Mouse (Mus musculus): ENCODE data around the gene Gsto1. TPM values are rescaled to one million over a fixed set of nuclear protein-coding genes. Genes with fewer than 3 reads are reported as not detected.

The Gsto1 gene
- polyA plus RNA-seq, 1 experiment: 30.4 TPM

- DNase-seq: no peak
- Histone ChIP-seq H3K27me3 (ENCODE audit: control insufficient read depth, insufficient read depth, low read length) (no peaks in the 10 kb centered on the region; the same call in 1 of the 2 replicates), H3K4me1 (replicated peaks; ENCODE audit: control insufficient read depth, insufficient read depth, low read length) (no peaks in the 10 kb centered on the region), H3K4me3 (ENCODE audit: control insufficient read depth, insufficient read depth, low read length) (no peak overlapping the region), H3K36me3 (ENCODE audit: control insufficient read depth, insufficient read depth, low read length) (no peaks in the 10 kb centered on the region), H3K27ac (ENCODE audit: control insufficient read depth, insufficient read depth, low read length) (no peak overlapping the region)
- TF ChIP-seq CTCF (IDR thresholded peaks at IDR 0.05; ENCODE audit: borderline replicate concordance, control insufficient read depth, extremely low read depth, insufficient read depth, low read length, poor library complexity): no peak
- no peak for TF ChIP-seq POLR2A (IDR thresholded peaks at IDR 0.05; ENCODE audit: control insufficient read depth, extremely low read depth, insufficient read depth, low read length, poor library complexity)
- WGBS: 84% methylated on average over 15 of the region's 15 CpGs
These were observed 21.5 kb downstream of the Gsto1 start for GRCm38 (mm10) chr19:47876252-47876651.

GRCm38 (mm10) chr19:47881538-47881937, 26.8 kb downstream of the Gsto1 start:
- no peak overlapping the region for H3K27ac ChIP-seq (ENCODE audit: control insufficient read depth, insufficient read depth, low read length)
- WGBS: 85% methylated on average over 7 of the region's 7 CpGs
- TF ChIP-seq POLR2A (IDR thresholded peaks at IDR 0.05; ENCODE audit: control insufficient read depth, extremely low read depth, insufficient read depth, low read length, poor library complexity) (no peak), CTCF (IDR thresholded peaks at IDR 0.05; ENCODE audit: borderline replicate concordance, control insufficient read depth, extremely low read depth, insufficient read depth, low read length, poor library complexity) (no peak)

GRCm38 (mm10) chr19:47882151-47882881, 27.5 kb downstream of the Gsto1 start:
- H3K4me3 ChIP-seq (ENCODE audit: control insufficient read depth, insufficient read depth, low read length): no peak overlapping the region
- WGBS: 31% methylated on average over 11 of the region's 11 CpGs
- H3K27ac ChIP-seq (ENCODE audit: control insufficient read depth, insufficient read depth, low read length): no peak overlapping the region
- TF ChIP-seq POLR2A (IDR thresholded peaks at IDR 0.05; ENCODE audit: control insufficient read depth, extremely low read depth, insufficient read depth, low read length, poor library complexity) (no peak), CTCF (IDR thresholded peaks at IDR 0.05; ENCODE audit: borderline replicate concordance, control insufficient read depth, extremely low read depth, insufficient read depth, low read length, poor library complexity) (peak; percentile 99)
- DNase-seq: peak; percentile 85
- peaks cover 15% of the 10 kb centered on the region for H3K4me1 ChIP-seq (replicated peaks; ENCODE audit: control insufficient read depth, insufficient read depth, low read length)
- H3K36me3 ChIP-seq (ENCODE audit: control insufficient read depth, insufficient read depth, low read length): no peaks in the 10 kb centered on the region
- no peaks in the 10 kb centered on the region for H3K27me3 ChIP-seq (ENCODE audit: control insufficient read depth, insufficient read depth, low read length)

More at GRCm38 (mm10) chr19:47881538-47881937, 26.8 kb downstream of the Gsto1 start:
- no peak overlapping the region for H3K4me3 ChIP-seq (ENCODE audit: control insufficient read depth, insufficient read depth, low read length)
- H3K27me3 ChIP-seq (ENCODE audit: control insufficient read depth, insufficient read depth, low read length): no peaks in the 10 kb centered on the region
- peaks cover 7% of the 10 kb centered on the region for H3K4me1 ChIP-seq (replicated peaks; ENCODE audit: control insufficient read depth, insufficient read depth, low read length)
- DNase-seq: no peak
- H3K36me3 ChIP-seq (ENCODE audit: control insufficient read depth, insufficient read depth, low read length): no peaks in the 10 kb centered on the region

- no peak for DNase-seq
- WGBS: 52% methylated on average over 9 of the region's 9 CpGs
- H3K4me1 ChIP-seq (replicated peaks; ENCODE audit: control insufficient read depth, insufficient read depth, low read length): peaks cover 21% of the 10 kb centered on the region
These were observed 28.1 kb downstream of the Gsto1 start for GRCm38 (mm10) chr19:47882882-47883254.

GRCm38 (mm10) chr19:47884296-47885085, 29.7 kb downstream of the Gsto1 start:
- Histone ChIP-seq H3K27ac (ENCODE audit: control insufficient read depth, insufficient read depth, low read length) (no peak overlapping the region), H3K4me1 (replicated peaks; ENCODE audit: control insufficient read depth, insufficient read depth, low read length) (peaks cover 27% of the 10 kb centered on the region), H3K27me3 (ENCODE audit: control insufficient read depth, insufficient read depth, low read length) (no peaks in the 10 kb centered on the region), H3K36me3 (ENCODE audit: control insufficient read depth, insufficient read depth, low read length) (no peaks in the 10 kb centered on the region), H3K4me3 (ENCODE audit: control insufficient read depth, insufficient read depth, low read length) (no peak overlapping the region)
- TF ChIP-seq POLR2A (IDR thresholded peaks at IDR 0.05; ENCODE audit: control insufficient read depth, extremely low read depth, insufficient read depth, low read length, poor library complexity): no peak
- 80% methylated on average over 13 of the region's 13 CpGs for WGBS
- no peak for DNase-seq

More at GRCm38 (mm10) chr19:47882882-47883254, 28.1 kb downstream of the Gsto1 start:
- no peak overlapping the region for H3K4me3 ChIP-seq (ENCODE audit: control insufficient read depth, insufficient read depth, low read length)
- no peaks in the 10 kb centered on the region for H3K27me3 ChIP-seq (ENCODE audit: control insufficient read depth, insufficient read depth, low read length)
- H3K27ac ChIP-seq (ENCODE audit: control insufficient read depth, insufficient read depth, low read length): no peak overlapping the region
- H3K36me3 ChIP-seq (ENCODE audit: control insufficient read depth, insufficient read depth, low read length): no peaks in the 10 kb centered on the region
- TF ChIP-seq POLR2A (IDR thresholded peaks at IDR 0.05; ENCODE audit: control insufficient read depth, extremely low read depth, insufficient read depth, low read length, poor library complexity): no peak
- TF ChIP-seq CTCF (IDR thresholded peaks at IDR 0.05; ENCODE audit: borderline replicate concordance, control insufficient read depth, extremely low read depth, insufficient read depth, low read length, poor library complexity): no peak

GRCm38 (mm10) chr19:47885191-47885743, 30.5 kb downstream of the Gsto1 start:
- Histone ChIP-seq H3K27me3 (ENCODE audit: control insufficient read depth, insufficient read depth, low read length) (no peaks in the 10 kb centered on the region), H3K27ac (ENCODE audit: control insufficient read depth, insufficient read depth, low read length) (no peak overlapping the region), H3K4me3 (ENCODE audit: control insufficient read depth, insufficient read depth, low read length) (no peak overlapping the region), H3K4me1 (replicated peaks; ENCODE audit: control insufficient read depth, insufficient read depth, low read length) (peaks cover 32% of the 10 kb centered on the region), H3K36me3 (ENCODE audit: control insufficient read depth, insufficient read depth, low read length) (no peaks in the 10 kb centered on the region)
- no peak for DNase-seq
- WGBS: 62% methylated on average over 7 of the region's 7 CpGs
- TF ChIP-seq POLR2A (IDR thresholded peaks at IDR 0.05; ENCODE audit: control insufficient read depth, extremely low read depth, insufficient read depth, low read length, poor library complexity): no peak
- no peak for TF ChIP-seq CTCF (IDR thresholded peaks at IDR 0.05; ENCODE audit: borderline replicate concordance, control insufficient read depth, extremely low read depth, insufficient read depth, low read length, poor library complexity)

All from thymus, adult 2 months (tissue).